Mouse (Mus musculus) limb, embryonic 11.5 days (tissue): ENCODE results near the gene Ttc29. TPM values are rescaled to one million over a fixed set of nuclear protein-coding genes. Genes with fewer than 3 reads are reported as not detected.

Experiments used
- ATAC-seq: fragments of 200-750 bp; cut with Nextera tagmentation; 2 replicates; pipeline ENCODE4 v1.8.0; 2017; ENCODE audit warnings: low read depth; ENCODE audit not compliant: insufficient number of reproducible peaks, low FRiP score, low TSS enrichment
- DNase-seq: peaks from one replicate; pipeline ENCODE4 v3.0.0-alpha.2; 2015; ENCODE audit warnings: low spot score
- H3K27ac ChIP-seq: fragments of 300-500 bp; sonication (generic); replicated peaks from 2 replicates; pipeline ENCODE4 v1.5.1; 2014; ENCODE audit warnings: low read depth, mild to moderate bottlenecking, low read length
- H3K27me3 ChIP-seq: fragments of 300-500 bp; sonication (generic); 2 replicates; pipeline ENCODE4 v1.6.1; 2014; ENCODE audit warnings: mild to moderate bottlenecking, low read length, mixed read lengths; ENCODE audit not compliant: control insufficient read depth, insufficient read depth
- H3K36me3 ChIP-seq: fragments of 300-500 bp; sonication (generic); 2 replicates; pipeline ENCODE4 v1.6.1; 2014; ENCODE audit warnings: mild to moderate bottlenecking, low read length, moderate library complexity, mixed read lengths; ENCODE audit not compliant: control insufficient read depth, insufficient read depth
- H3K4me1 ChIP-seq: fragments of 300-500 bp; sonication (generic); 2 replicates; pipeline ENCODE4 v1.6.1; 2014; ENCODE audit warnings: low read length, mixed read lengths; ENCODE audit not compliant: control insufficient read depth, insufficient read depth
- H3K4me2 ChIP-seq: fragments of 300-500 bp; sonication (generic); 2 replicates; pipeline ENCODE4 v1.6.1; 2014; ENCODE audit warnings: low read depth, mild to moderate bottlenecking, moderate library complexity; ENCODE audit not compliant: severe bottlenecking
- H3K4me3 ChIP-seq: fragments of 300-500 bp; sonication (generic); 2 replicates; pipeline ENCODE4 v1.5.1; 2014; ENCODE audit warnings: low read depth, low read length
- H3K9ac ChIP-seq: fragments of 300-500 bp; sonication (generic); 2 replicates; pipeline ENCODE4 v1.6.1; 2014; ENCODE audit warnings: mild to moderate bottlenecking, low read length
- H3K9me3 ChIP-seq: fragments of 300-500 bp; sonication (generic); 2 replicates; pipeline ENCODE4 v1.6.1; 2016; ENCODE audit warnings: low read length; ENCODE audit not compliant: control insufficient read depth
- WGBS: fragments of 180-500 bp; shearing (Covaris S2); extraction: QIAGEN DNeasy Blood & Tissue Kit; methylation state at CpG from one replicate; pipeline ENCODE4 v1.1.7; 2014; 5-methylcytosine and 5-hydroxymethylcytosine counted together
- polyA plus RNA-seq: library from polyadenylated mRNA; unstranded; fragments of >200 nt; fragmentation: Nextera tagmentation; extraction: Ambion mirVana; gene quantifications from 2 replicates; pipeline ENCODE4 v1.2.1, GENCODE M21; 2014

Ttc29 gene
- polyA plus RNA-seq, 1 experiment from 2014 or later: not detected

- H3K27me3 ChIP-seq: no peaks in the 10 kb centered on the region
- H3K4me2 ChIP-seq: no peak overlapping the region
- H3K27ac ChIP-seq: no peak overlapping the region
- H3K4me1 ChIP-seq: no peaks in the 10 kb centered on the region
- no peak overlapping the region for H3K4me3 ChIP-seq
- DNase-seq (no peak), ATAC-seq (no peak)
- H3K36me3 ChIP-seq: no peaks in the 10 kb centered on the region
- H3K9ac ChIP-seq: no peak overlapping the region
- no peaks in the 10 kb centered on the region for H3K9me3 ChIP-seq
- WGBS: 81% methylated on average over 10 of the region's 10 CpGs
These were observed 76.4 kb downstream of the Ttc29 start for GRCm38 (mm10) chr8:78289374-78289971.

- no peaks in the 10 kb centered on the region for H3K36me3 ChIP-seq
- no peaks in the 10 kb centered on the region for H3K9me3 ChIP-seq
- WGBS: 64% methylated on average over 7 of the region's 7 CpGs
- DNase-seq: peak; percentile 7
- no peak overlapping the region for H3K4me2 ChIP-seq
- no peaks in the 10 kb centered on the region for H3K4me1 ChIP-seq
- H3K27me3 ChIP-seq: no peaks in the 10 kb centered on the region
- H3K9ac ChIP-seq: no peak overlapping the region
- no peak overlapping the region for H3K27ac ChIP-seq
- H3K4me3 ChIP-seq: no peak overlapping the region
- no peak for ATAC-seq
These were observed 77.2 kb downstream of the Ttc29 start for GRCm38 (mm10) chr8:78290274-78290673.

DNA sequence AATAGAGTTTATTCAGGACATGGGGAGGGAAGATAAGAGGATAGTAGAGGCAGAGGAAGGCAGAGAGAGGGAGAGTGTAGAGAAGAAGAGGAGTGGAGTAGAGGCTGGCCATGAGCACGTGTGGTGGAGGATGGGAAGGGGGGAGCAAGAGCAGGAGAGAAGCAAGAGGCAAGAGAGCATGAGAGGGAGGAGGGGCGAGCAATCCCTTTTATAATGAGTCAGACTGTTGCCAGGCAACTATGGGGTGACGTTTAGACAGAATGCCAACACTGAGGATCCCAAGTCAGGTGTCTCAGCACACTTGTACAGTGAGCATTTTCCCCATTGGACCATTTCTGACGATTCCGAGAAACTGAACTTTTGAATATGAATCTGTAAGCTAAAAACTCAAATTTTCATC lies 82.4 kb downstream of the Ttc29 start:
- H3K27ac ChIP-seq: no peak overlapping the region
- no peaks in the 10 kb centered on the region for H3K27me3 ChIP-seq
- DNase-seq (no peak), ATAC-seq (no peak)
- H3K4me3 ChIP-seq: no peak overlapping the region
- H3K9me3 ChIP-seq: no peaks in the 10 kb centered on the region
- H3K9ac ChIP-seq: no peak overlapping the region
- no peak overlapping the region for H3K4me2 ChIP-seq
- H3K36me3 ChIP-seq: no peaks in the 10 kb centered on the region
- WGBS: 67% methylated on average over 5 of the region's 5 CpGs
- H3K4me1 ChIP-seq: no peaks in the 10 kb centered on the region

DNA sequence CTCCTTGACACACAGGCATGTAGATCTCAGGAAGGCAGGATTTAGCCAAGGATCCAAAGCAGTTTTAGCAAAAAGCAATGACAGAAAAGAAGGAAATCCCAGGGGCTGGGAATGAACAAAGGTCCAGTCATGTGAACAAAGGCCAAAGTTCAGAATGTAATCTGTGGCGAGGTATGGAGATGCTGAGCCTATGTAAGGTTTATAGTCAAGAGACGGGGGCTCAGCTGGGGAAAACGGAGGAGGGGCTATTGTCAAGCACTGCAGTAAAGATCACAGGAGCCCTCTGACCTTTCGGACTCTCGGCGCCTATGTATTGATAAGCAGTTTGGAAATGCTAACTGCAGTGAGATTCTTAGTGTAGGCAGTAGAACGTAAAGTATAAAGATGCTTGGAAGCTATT lies 90.5 kb downstream of the Ttc29 start:
- Histone ChIP-seq H3K4me3 (no peak overlapping the region), H3K4me1 (no peaks in the 10 kb centered on the region), H3K36me3 (no peaks in the 10 kb centered on the region), H3K4me2 (no peak overlapping the region), H3K27ac (no peak overlapping the region), H3K9ac (no peak overlapping the region), H3K9me3 (no peaks in the 10 kb centered on the region), H3K27me3 (no peaks in the 10 kb centered on the region)
- ATAC-seq (no peak), DNase-seq (no peak)
- 23% methylated on average over 7 of the region's 7 CpGs for WGBS

DNA sequence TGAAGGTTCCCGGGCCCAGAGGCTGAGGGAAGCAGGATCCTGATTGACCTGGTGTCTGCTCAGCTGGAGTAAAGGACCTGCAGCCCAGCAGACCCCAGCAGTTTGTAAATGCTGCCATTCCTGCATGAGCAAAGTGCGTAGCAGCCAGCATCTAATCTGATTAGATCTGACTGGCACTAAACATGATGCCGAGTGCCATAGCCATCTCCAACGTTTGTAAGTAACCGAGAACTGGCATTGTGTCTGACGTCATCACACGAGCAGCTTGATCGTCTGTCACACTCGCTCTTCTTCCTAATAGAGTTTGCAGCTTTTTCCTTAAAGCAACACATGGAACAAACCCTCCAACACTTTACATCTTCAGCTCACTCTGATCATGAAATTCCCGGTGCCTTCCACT lies 93.5 kb downstream of the Ttc29 start:
- Histone ChIP-seq H3K4me2 (no peak overlapping the region), H3K27ac (no peak overlapping the region), H3K36me3 (no peaks in the 10 kb centered on the region), H3K9ac (no peak overlapping the region), H3K27me3 (no peaks in the 10 kb centered on the region), H3K9me3 (no peaks in the 10 kb centered on the region), H3K4me1 (no peaks in the 10 kb centered on the region), H3K4me3 (no peak overlapping the region)
- 76% methylated on average over 10 of the region's 10 CpGs for WGBS
- ATAC-seq: no peak
- DNase-seq: no peak

- H3K36me3 ChIP-seq: no peaks in the 10 kb centered on the region
- no peaks in the 10 kb centered on the region for H3K9me3 ChIP-seq
- H3K4me3 ChIP-seq: no peak overlapping the region
- H3K9ac ChIP-seq: no peak overlapping the region
- no peak overlapping the region for H3K27ac ChIP-seq
- H3K27me3 ChIP-seq: no peaks in the 10 kb centered on the region
- H3K4me2 ChIP-seq: no peak overlapping the region
- H3K4me1 ChIP-seq: no peaks in the 10 kb centered on the region
- ATAC-seq (no peak), DNase-seq (no peak)
- WGBS: 51% methylated on average over 4 of the region's 4 CpGs
These were observed 94.0 kb downstream of the Ttc29 start for GRCm38 (mm10) chr8:78307131-78307530.

GRCm38 (mm10) chr8:78309539-78309938 lies 96.4 kb downstream of the Ttc29 start:
- DNase-seq (no peak), ATAC-seq (no peak)
- no peaks in the 10 kb centered on the region for H3K36me3 ChIP-seq
- H3K4me2 ChIP-seq: no peak overlapping the region
- H3K27ac ChIP-seq: no peak overlapping the region
- no peaks in the 10 kb centered on the region for H3K9me3 ChIP-seq
- no peaks in the 10 kb centered on the region for H3K27me3 ChIP-seq
- WGBS: 79% methylated on average over 6 of the region's 6 CpGs
- no peak overlapping the region for H3K4me3 ChIP-seq
- no peak overlapping the region for H3K9ac ChIP-seq
- H3K4me1 ChIP-seq: no peaks in the 10 kb centered on the region

DNA sequence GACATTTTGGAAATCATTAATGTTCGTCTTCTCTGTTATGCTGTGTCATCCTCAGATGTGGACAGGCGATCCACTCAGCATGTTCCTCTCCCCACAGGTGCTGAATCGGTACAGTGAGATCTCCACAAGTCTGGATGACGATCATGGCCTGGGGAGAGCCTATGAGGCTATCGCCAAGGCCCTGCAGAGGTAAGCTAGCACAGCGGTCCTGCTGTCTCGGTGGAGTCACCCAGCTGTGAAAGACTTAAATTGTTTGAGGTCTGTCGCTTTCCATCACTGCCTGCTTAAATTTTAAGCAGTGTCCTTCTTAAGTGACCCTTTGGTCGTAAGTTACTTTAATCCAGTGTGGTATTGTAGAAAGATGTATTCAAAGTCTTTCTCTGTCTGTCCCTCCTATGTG lies 102.5 kb downstream of the Ttc29 start:
- Histone ChIP-seq H3K27ac (no peak overlapping the region), H3K9me3 (no peaks in the 10 kb centered on the region), H3K27me3 (no peaks in the 10 kb centered on the region), H3K9ac (no peak overlapping the region), H3K36me3 (no peaks in the 10 kb centered on the region), H3K4me1 (no peaks in the 10 kb centered on the region), H3K4me2 (no peak overlapping the region), H3K4me3 (no peak overlapping the region)
- DNase-seq (no peak), ATAC-seq (no peak)
- WGBS: 60% methylated on average over 9 of the region's 9 CpGs

- Histone ChIP-seq H3K27me3 (no peaks in the 10 kb centered on the region), H3K9me3 (no peaks in the 10 kb centered on the region), H3K36me3 (no peaks in the 10 kb centered on the region), H3K4me2 (no peak overlapping the region), H3K9ac (no peak overlapping the region), H3K27ac (no peak overlapping the region), H3K4me1 (no peaks in the 10 kb centered on the region), H3K4me3 (no peak overlapping the region)
- DNase-seq (no peak), ATAC-seq (no peak)
- 91% methylated on average over 2 of the region's 2 CpGs for WGBS
These were observed 104.6 kb downstream of the Ttc29 start for GRCm38 (mm10) chr8:78317666-78318065.
